Mouse (Mus musculus): ENCODE data around the gene Atcay. TPM values are rescaled to one million over a fixed set of nuclear protein-coding genes. Genes with fewer than 3 reads are reported as not detected.
A peak's percentile ranks its signal among the peaks of the same experiment; 100 is the strongest.
"Not testable (repeated sequence)": the region's sequence is repeated elsewhere in the genome, so short reads cannot be mapped to it uniquely, and the experiment has no call there.

The Atcay gene
- polyA plus RNA-seq, 1 experiment from 2014 or later, result 0.53 TPM

DNA sequence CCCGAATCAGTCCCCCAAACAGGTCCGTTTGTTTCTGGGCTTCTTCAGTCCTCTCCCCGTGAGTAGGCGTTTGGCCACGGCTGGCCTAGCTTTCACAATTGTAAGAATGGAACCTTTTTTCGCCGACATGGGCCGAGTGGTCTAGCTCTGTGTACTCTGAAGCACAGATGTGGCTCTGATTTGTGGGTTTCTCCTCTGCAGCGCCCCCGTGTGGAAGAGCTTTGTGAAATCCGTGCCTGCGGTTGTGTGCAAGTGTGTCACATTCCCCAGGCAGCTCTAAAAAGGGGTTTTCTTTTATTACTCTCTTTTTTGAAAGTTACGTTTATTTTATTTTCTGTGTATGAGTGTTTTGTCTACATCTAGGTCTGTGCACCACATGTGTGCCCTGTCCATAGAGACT is 10.2 kb upstream of the Atcay start:
- ATAC-seq (ENCODE audit: extremely low read depth, insufficient number of reproducible peaks, low FRiP score, low TSS enrichment), result no peak
- no peak overlapping the region for H3K4me3 ChIP-seq
- H3K4me2 ChIP-seq, result no peak overlapping the region
- WGBS, result 28% methylated on average over 13 of the region's 13 CpGs
- H3K36me3 ChIP-seq, result no peaks in the 10 kb centered on the region
- peaks cover 15% of the 10 kb centered on the region for H3K4me1 ChIP-seq
- H3K9ac ChIP-seq, result no peak overlapping the region
- H3K27me3 ChIP-seq (replicated peaks), result peaks cover 85% of the 10 kb centered on the region
- H3K27ac ChIP-seq (replicated peaks), result no peak overlapping the region
- H3K9me3 ChIP-seq, result no peaks in the 10 kb centered on the region

GRCm38 (mm10) chr10:81238618-81239017 is 8.0 kb upstream of the Atcay start:
- H3K27me3 ChIP-seq (replicated peaks), result peaks cover 72% of the 10 kb centered on the region
- no peak overlapping the region for H3K27ac ChIP-seq (replicated peaks)
- 71% methylated on average over 2 of the region's 2 CpGs for WGBS
- H3K4me3 ChIP-seq, result no peak overlapping the region
- no peak for ATAC-seq (ENCODE audit: extremely low read depth, insufficient number of reproducible peaks, low FRiP score, low TSS enrichment)
- H3K9me3 ChIP-seq, result no peaks in the 10 kb centered on the region
- H3K36me3 ChIP-seq, result no peaks in the 10 kb centered on the region; the same call in 1 of the 2 replicates
- H3K4me1 ChIP-seq, result peaks cover 15% of the 10 kb centered on the region
- H3K4me2 ChIP-seq, result no peak overlapping the region
- H3K9ac ChIP-seq, result no peak overlapping the region

DNA sequence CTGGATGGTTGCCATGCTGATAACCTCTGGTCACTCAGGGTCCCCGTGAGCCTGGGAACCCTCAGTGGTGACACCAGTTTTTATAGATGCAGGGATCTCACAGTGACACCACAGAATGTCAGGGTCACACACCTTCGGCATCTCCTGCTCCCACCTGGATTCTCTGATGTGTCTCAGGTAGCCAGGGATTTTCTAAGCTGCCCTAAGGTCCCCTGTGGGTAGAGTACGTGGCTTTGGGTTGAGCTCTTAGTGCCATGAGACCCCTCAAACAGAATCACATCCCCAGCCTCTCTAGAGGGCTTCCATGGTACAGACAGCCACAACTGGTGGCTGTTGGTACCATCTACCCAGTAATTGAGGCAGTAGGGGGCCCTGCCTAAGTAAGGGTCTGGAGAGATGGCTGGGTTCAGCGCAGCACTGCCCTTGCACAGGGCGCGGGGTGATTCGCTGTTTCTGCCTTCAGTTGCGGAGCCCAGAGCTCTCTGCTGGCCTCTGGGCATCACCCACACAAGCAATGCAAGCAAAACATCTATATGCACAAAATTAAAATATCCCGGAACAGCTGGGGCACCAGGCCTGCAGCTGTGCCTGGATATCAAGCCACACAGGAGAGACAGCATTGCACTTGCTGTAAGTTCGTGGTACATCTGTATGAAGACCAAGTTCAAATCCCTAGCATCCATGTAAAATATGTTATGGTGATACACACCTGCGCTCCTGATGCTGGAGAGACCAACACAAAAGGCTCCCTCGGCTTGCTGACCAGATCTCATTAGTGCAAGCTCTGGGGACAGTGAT is 6.0 kb upstream of the Atcay start:
- WGBS, result 82% methylated on average over 12 of the region's 12 CpGs
- Histone ChIP-seq H3K9me3 (no peaks in the 10 kb centered on the region), H3K27me3 (replicated peaks) (peaks cover 59% of the 10 kb centered on the region), H3K36me3 (no peaks in the 10 kb centered on the region; the same call in 1 of the 2 replicates), H3K4me3 (no peak overlapping the region), H3K4me2 (no peak overlapping the region), H3K9ac (no peak overlapping the region), H3K27ac (replicated peaks) (no peak overlapping the region), H3K4me1 (peaks cover 23% of the 10 kb centered on the region)
- no peak for ATAC-seq (ENCODE audit: extremely low read depth, insufficient number of reproducible peaks, low FRiP score, low TSS enrichment)

- Histone ChIP-seq H3K9ac (no peak overlapping the region), H3K4me2 (no peak overlapping the region), H3K4me1 (peaks cover 30% of the 10 kb centered on the region), H3K4me3 (no peak overlapping the region), H3K27ac (replicated peaks) (no peak overlapping the region), H3K27me3 (replicated peaks) (peaks cover 59% of the 10 kb centered on the region), H3K9me3 (no peaks in the 10 kb centered on the region), H3K36me3 (no peaks in the 10 kb centered on the region; the same call in 1 of the 2 replicates)
- ATAC-seq (ENCODE audit: extremely low read depth, insufficient number of reproducible peaks, low FRiP score, low TSS enrichment), result no peak
- WGBS, result 74% methylated on average over 6 of the region's 6 CpGs
Measured at GRCm38 (mm10) chr10:81234206-81234605, 3.6 kb upstream of the Atcay start.

- Histone ChIP-seq H3K4me3 (peak overlapping the region; percentile 78), H3K27me3 (replicated peaks) (peaks cover 61% of the 10 kb centered on the region), H3K4me1 (peaks cover 30% of the 10 kb centered on the region), H3K9me3 (no peaks in the 10 kb centered on the region), H3K36me3 (no peaks in the 10 kb centered on the region; the same call in 1 of the 2 replicates), H3K27ac (replicated peaks) (0 out of 2 replicates have a peak overlapping the region, but pooled peaks have one; percentile 20), H3K4me2 (peak overlapping the region; percentile 76), H3K9ac (peak overlapping the region; percentile 90)
- ATAC-seq (ENCODE audit: extremely low read depth, insufficient number of reproducible peaks, low FRiP score, low TSS enrichment), result peak; percentile 49
- WGBS, result 1% methylated on average over 24 of the region's 28 CpGs
Measured at GRCm38 (mm10) chr10:81233226-81233585, 2.6 kb upstream of the Atcay start.

- no peaks in the 10 kb centered on the region; the same call in 1 of the 2 replicates for H3K36me3 ChIP-seq
- no peaks in the 10 kb centered on the region for H3K9me3 ChIP-seq
- peaks cover 30% of the 10 kb centered on the region for H3K4me1 ChIP-seq
- peaks cover 61% of the 10 kb centered on the region for H3K27me3 ChIP-seq (replicated peaks)
- peak within 1 kb of the TSS; percentile 76 for H3K4me2 ChIP-seq
- 6% methylated on average over 29 of the region's 29 CpGs for WGBS
- peak; percentile 69; the same call in 1 of the 2 replicates for ATAC-seq (ENCODE audit: extremely low read depth, insufficient number of reproducible peaks, low FRiP score, low TSS enrichment)
- H3K4me3 ChIP-seq, result peak within 1 kb of the TSS; percentile 78
- peak within 1 kb of the TSS; percentile 90 for H3K9ac ChIP-seq
- 0 out of 2 replicates have a peak within 1 kb of the TSS, but pooled peaks have one; percentile 20 for H3K27ac ChIP-seq (replicated peaks)
Measured at GRCm38 (mm10) chr10:81232580-81233225, 2.1 kb upstream of the Atcay start, which contains the start of gene Zfr2. TSS of gene Zfr2 (plus strand) at chr10:81233155.

DNA sequence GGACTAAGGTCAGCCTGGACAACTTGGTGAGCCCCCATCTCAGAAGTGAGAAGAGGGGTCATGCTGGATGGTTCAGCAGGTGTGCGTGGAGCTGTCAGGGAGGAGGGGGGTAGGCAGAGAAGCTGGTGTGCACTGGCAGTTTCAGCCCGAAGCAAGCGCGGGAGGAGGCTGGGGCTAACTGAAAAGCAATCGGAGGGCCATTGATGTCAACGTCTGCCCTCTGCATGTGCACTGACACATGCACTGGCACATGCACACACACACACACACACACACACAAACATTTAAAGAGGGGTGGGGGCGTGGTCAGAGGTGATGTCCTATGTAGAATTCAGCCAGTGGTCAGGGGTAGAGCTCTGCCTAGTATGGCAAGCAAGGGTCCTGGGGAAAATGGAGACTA is 803 bp upstream of the Atcay start:
- Histone ChIP-seq H3K36me3 (no peaks in the 10 kb centered on the region; the same call in 1 of the 2 replicates), H3K4me3 (no peak overlapping the region), H3K27me3 (replicated peaks) (peaks cover 50% of the 10 kb centered on the region), H3K9me3 (no peaks in the 10 kb centered on the region), H3K4me2 (no peak overlapping the region), H3K4me1 (peaks cover 30% of the 10 kb centered on the region), H3K27ac (replicated peaks) (no peak overlapping the region), H3K9ac (no peak overlapping the region)
- 55% methylated on average over 7 of the region's 7 CpGs for WGBS
- no peak for ATAC-seq (ENCODE audit: extremely low read depth, insufficient number of reproducible peaks, low FRiP score, low TSS enrichment)

- H3K4me1 ChIP-seq, result peaks cover 30% of the 10 kb centered on the region
- no peak overlapping the region for H3K27ac ChIP-seq (replicated peaks)
- 9% methylated on average over 20 of the region's 20 CpGs for WGBS
- H3K4me2 ChIP-seq, result peak overlapping the region; percentile 64
- peaks cover 46% of the 10 kb centered on the region for H3K27me3 ChIP-seq (replicated peaks)
- peak overlapping the region; percentile 37 for H3K4me3 ChIP-seq
- no peak for ATAC-seq (ENCODE audit: extremely low read depth, insufficient number of reproducible peaks, low FRiP score, low TSS enrichment)
- H3K36me3 ChIP-seq, result no peaks in the 10 kb centered on the region; the same call in 1 of the 2 replicates
- peak overlapping the region; percentile 69 for H3K9ac ChIP-seq
- H3K9me3 ChIP-seq, result no peaks in the 10 kb centered on the region
Measured at GRCm38 (mm10) chr10:81229735-81230437, 747 bp downstream of the Atcay start.

DNA sequence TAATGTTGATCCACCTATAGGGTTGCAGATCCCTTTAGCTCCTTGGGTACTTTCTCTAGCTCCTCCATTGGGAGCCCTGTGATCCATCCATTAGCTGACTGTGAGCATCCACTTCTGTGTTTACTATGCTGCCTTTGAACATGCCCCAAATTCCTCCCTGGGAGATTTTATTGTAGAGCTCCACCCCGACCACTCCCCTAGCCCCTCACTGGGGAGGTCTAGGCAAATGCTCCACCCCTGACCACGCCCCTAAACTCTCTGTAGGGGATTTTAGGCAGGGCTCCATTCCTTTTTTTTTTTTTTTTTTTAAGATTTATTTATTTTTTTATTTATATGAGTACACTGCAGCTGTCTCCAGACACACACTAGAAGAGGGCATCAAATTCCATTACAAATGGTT is 6.9 kb downstream of the Atcay start:
- not testable (repeated sequence) for H3K36me3 ChIP-seq; H3K9ac ChIP-seq; H3K27ac ChIP-seq (replicated peaks); ATAC-seq (ENCODE audit: extremely low read depth, insufficient number of reproducible peaks, low FRiP score, low TSS enrichment); H3K4me3 ChIP-seq; H3K4me1 ChIP-seq; H3K9me3 ChIP-seq; H3K4me2 ChIP-seq
- 60% methylated on average over 2 of the region's 2 CpGs for WGBS
- H3K27me3 ChIP-seq (replicated peaks), result peaks cover 27% of the 10 kb centered on the region

DNA sequence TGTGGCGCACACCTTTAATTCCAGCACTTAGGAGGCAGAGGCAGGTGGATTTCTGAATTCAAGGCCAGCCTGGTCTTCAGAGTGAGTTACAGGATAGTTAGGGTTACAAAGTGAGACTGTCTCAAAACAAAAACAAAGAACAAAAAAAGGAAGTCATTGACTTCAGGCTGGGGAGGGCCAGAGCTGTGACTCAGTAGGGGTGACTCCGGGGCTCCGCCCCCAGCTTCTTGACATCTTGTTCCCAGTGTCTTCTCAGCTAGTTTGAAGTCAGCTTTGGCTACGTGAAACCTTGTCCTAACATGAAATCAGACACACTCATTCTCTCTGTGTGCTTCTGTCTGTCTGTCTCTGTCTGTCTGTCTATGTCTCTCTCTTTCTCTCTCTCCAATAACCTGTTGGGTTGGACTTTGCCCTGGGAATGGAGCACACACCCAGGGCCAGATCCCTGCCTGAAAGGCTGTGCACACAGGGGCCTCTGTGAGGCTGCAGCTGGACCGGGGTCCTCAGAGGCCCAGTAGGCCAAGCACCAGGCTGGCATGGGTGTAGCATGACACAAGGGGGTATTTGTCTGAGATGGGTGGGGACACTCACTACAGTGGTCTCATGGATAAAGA is 9.1 kb downstream of the Atcay start:
- Histone ChIP-seq H3K27ac (replicated peaks) (no peak overlapping the region), H3K9me3 (no peaks in the 10 kb centered on the region), H3K9ac (no peak overlapping the region), H3K4me3 (no peak overlapping the region), H3K36me3 (no peaks in the 10 kb centered on the region), H3K4me2 (no peak overlapping the region), H3K4me1 (no peaks in the 10 kb centered on the region), H3K27me3 (replicated peaks) (peaks cover 24% of the 10 kb centered on the region)
- ATAC-seq (ENCODE audit: extremely low read depth, insufficient number of reproducible peaks, low FRiP score, low TSS enrichment), result no peak
- WGBS, result 86% methylated on average over 5 of the region's 5 CpGs

DNA sequence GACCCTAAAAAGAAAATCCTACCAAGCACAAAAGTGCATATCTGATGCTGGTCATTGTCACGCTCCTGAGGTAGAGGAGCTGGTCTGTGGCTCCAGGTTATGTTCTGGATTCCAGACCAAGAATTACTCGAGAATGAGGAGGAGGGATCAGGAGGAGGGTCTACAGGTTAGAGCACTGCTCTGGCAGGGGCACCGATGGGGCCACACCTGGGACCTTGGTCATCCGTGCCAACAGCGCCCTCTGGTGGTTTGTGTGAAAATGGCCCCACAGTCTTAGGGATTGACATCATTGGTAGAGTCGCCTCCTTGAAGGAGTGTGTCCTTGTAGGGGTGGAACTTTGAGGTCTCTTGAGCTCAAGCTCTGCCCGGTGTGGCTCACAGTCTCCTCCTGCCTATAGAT is 12.7 kb downstream of the Atcay start:
- no peaks in the 10 kb centered on the region for H3K9me3 ChIP-seq
- H3K9ac ChIP-seq, result no peak overlapping the region
- H3K27me3 ChIP-seq (replicated peaks), result peaks cover 21% of the 10 kb centered on the region
- 27% methylated on average over 7 of the region's 7 CpGs for WGBS
- no peak overlapping the region for H3K4me3 ChIP-seq
- no peaks in the 10 kb centered on the region for H3K4me1 ChIP-seq
- H3K27ac ChIP-seq (replicated peaks), result no peak overlapping the region
- no peak for ATAC-seq (ENCODE audit: extremely low read depth, insufficient number of reproducible peaks, low FRiP score, low TSS enrichment)
- H3K4me2 ChIP-seq, result no peak overlapping the region
- no peaks in the 10 kb centered on the region for H3K36me3 ChIP-seq

Data from heart, embryonic 13.5 days (tissue).